10 mouse cellular contexts compared by ENCODE assay signal in genomic region chr5:137782776-137783522, GRCm38 (mm10). TPM values are rescaled to one million over a fixed set of nuclear protein-coding genes. Genes with fewer than 3 reads are reported as not detected.
DNase-seq lines count a peak whose midpoint lies in the region; ATAC-seq and TF ChIP-seq lines count a peak whose summit lies in the region.
"Had no signal": no experiment of that assay in that cellular context is flagged by ENCODE, and none has a peak within 500 bp of the region (broad histone marks: within the 10 kb centered on the region; RNA-seq: fewer than 3 reads in every experiment).

No protein-coding gene starts in this region.

- peak overlapping the region; percentile 7; the same call in 1 of the 2 replicates for H3K9ac ChIP-seq in neural tube, embryonic 11.5 days (ENCODE audit: low read length)
- peak overlapping the region; percentile 38 for H3K9ac ChIP-seq in limb, embryonic 14.5 days (ENCODE audit: low read depth, low read length, severe bottlenecking)
- peak overlapping the region; percentile 3; the same call in 1 of the 2 replicates for H3K9ac ChIP-seq in stomach, postnatal 0 days (ENCODE audit: low read length)

- no peak for DNase-seq in gastrocnemius, adult 2 months
- no peak for DNase-seq in gastrocnemius, postnatal 4 days (ENCODE audit: low spot score in 2 of 2)
- DNase-seq in neural tube, embryonic 11.5 days (ENCODE audit: low spot score), result no peak
- no peak for DNase-seq in neural tube, embryonic 10.5 days (ENCODE audit: extremely low spot score, low spot score)
- no peak for DNase-seq in limb, embryonic 14.5 days (ENCODE audit: low spot score)
- DNase-seq in stomach, postnatal 0 days (ENCODE audit: low spot score), result no peak
- DNase-seq in right cerebral cortex, postnatal 4 days, result no peak
- no peak for DNase-seq in left cerebral cortex, adult 8-10 months (ENCODE audit: low spot score in 2 of 2)

- TF ChIP-seq POLR2A in limb, embryonic 14.5 days (IDR thresholded peaks at IDR 0.05; ENCODE audit: borderline replicate concordance, extremely low read depth, insufficient read depth, insufficient read length), result no peak

- no peak overlapping the region for H3K27ac ChIP-seq in gastrocnemius, adult 2 months
- no peak overlapping the region for H3K27ac ChIP-seq in neural tube, embryonic 11.5 days (ENCODE audit: low read depth, low read length)
- H3K27ac ChIP-seq in limb, embryonic 14.5 days (replicated peaks; ENCODE audit: low read depth, low read length), result no peak overlapping the region
- H3K27ac ChIP-seq in stomach, postnatal 0 days (replicated peaks), result no peak overlapping the region

- TF ChIP-seq EP300 in stomach, postnatal 0 days (optimal IDR thresholded peaks at IDR 0.05), result no peak

- H3K4me3 ChIP-seq in gastrocnemius, adult 2 months, result peak overlapping the region; percentile 89
- H3K4me3 ChIP-seq in neural tube, embryonic 11.5 days (ENCODE audit: low read depth, low read length), result 0 out of 2 replicates have a peak overlapping the region, but pooled peaks have one; percentile 90
- 0 out of 2 replicates have a peak overlapping the region, but pooled peaks have one; percentile 2 for H3K4me3 ChIP-seq in limb, embryonic 14.5 days (replicated peaks; ENCODE audit: low read length)
- no peak overlapping the region for H3K4me3 ChIP-seq in stomach, postnatal 0 days (ENCODE audit: low read depth, low read length)

- 86% methylated on average over 13 of the region's 13 CpGs for WGBS in neural tube, embryonic 11.5 days
- WGBS in limb, embryonic 14.5 days, result 81% methylated on average over 13 of the region's 13 CpGs
- 76% methylated on average over 13 of the region's 13 CpGs for WGBS in stomach, postnatal 0 days

- peaks cover 32% of the 10 kb centered on the region for H3K4me1 ChIP-seq in neural tube, embryonic 11.5 days (ENCODE audit: control insufficient read depth, insufficient read depth, low read length)
- peaks cover 39% of the 10 kb centered on the region for H3K4me1 ChIP-seq in limb, embryonic 14.5 days (ENCODE audit: control insufficient read depth, insufficient read depth, low read length)
- H3K4me1 ChIP-seq in stomach, postnatal 0 days (replicated peaks; ENCODE audit: control insufficient read depth, insufficient read depth), result peaks cover 10% of the 10 kb centered on the region; the same call in 1 of the 2 replicates

- no peaks in the 10 kb centered on the region for H3K9me3 ChIP-seq in neural tube, embryonic 11.5 days (ENCODE audit: control insufficient read depth, low read length)
- no peaks in the 10 kb centered on the region for H3K9me3 ChIP-seq in limb, embryonic 14.5 days (ENCODE audit: control insufficient read depth, low read length)
- H3K9me3 ChIP-seq in stomach, postnatal 0 days (ENCODE audit: control insufficient read depth, low read length), result no peaks in the 10 kb centered on the region

- no peak for ATAC-seq in neural tube, embryonic 11.5 days (ENCODE audit: insufficient read depth, low FRiP score, low TSS enrichment)
- no peak for ATAC-seq in limb, embryonic 14.5 days (ENCODE audit: low FRiP score, low read depth)
- ATAC-seq in stomach, postnatal 0 days (ENCODE audit: low FRiP score, low TSS enrichment), result no peak
- ATAC-seq: CD4-positive, CD25-positive, alpha-beta regulatory T cell, adult 4 months had no signal

- no peaks in the 10 kb centered on the region; the same call in 1 of the 2 replicates for H3K27me3 ChIP-seq in neural tube, embryonic 11.5 days (ENCODE audit: control insufficient read depth, insufficient read depth, low read length)
- H3K27me3 ChIP-seq in limb, embryonic 14.5 days (ENCODE audit: control insufficient read depth, insufficient read depth, low read length), result no peaks in the 10 kb centered on the region
- no peaks in the 10 kb centered on the region for H3K27me3 ChIP-seq in stomach, postnatal 0 days (ENCODE audit: control insufficient read depth, insufficient read depth, low read length)

- H3K36me3 ChIP-seq in neural tube, embryonic 11.5 days (ENCODE audit: control insufficient read depth, insufficient read depth, low read length), result peaks cover 11% of the 10 kb centered on the region
- H3K36me3 ChIP-seq in limb, embryonic 14.5 days (ENCODE audit: control insufficient read depth, insufficient read depth, low read length), result peaks cover 53% of the 10 kb centered on the region
- H3K36me3 ChIP-seq in stomach, postnatal 0 days (ENCODE audit: control insufficient read depth, insufficient read depth, low read length), result peaks cover 15% of the 10 kb centered on the region

- intact Hi-C loops in gastrocnemius, adult 2 months (cut with DNase I), result loop anchor here (10.0 kb wide), 2 partner anchors 392 to 438 kb away; partner anchors contain the start of genes Ap4m1 and Mcm7

- H3K4me2 ChIP-seq in neural tube, embryonic 11.5 days (ENCODE audit: low read depth), result peak overlapping the region; percentile 89
- peak overlapping the region; percentile 83 for H3K4me2 ChIP-seq in limb, embryonic 14.5 days (replicated peaks; ENCODE audit: low read depth, low read length, severe bottlenecking)
- H3K4me2 ChIP-seq in stomach, postnatal 0 days (replicated peaks; ENCODE audit: low read depth), result peak overlapping the region; percentile 87; the same call in 1 of the 2 replicates

- TF ChIP-seq CTCF in gastrocnemius, adult 2 months (IDR thresholded peaks at IDR 0.05), result no peak
- no peak for TF ChIP-seq CTCF in stomach, postnatal 0 days (IDR thresholded peaks at IDR 0.05; ENCODE audit: low read depth)

RNA-seq across cellular contexts. Expression of gene Ppp1r35, which starts 4.3 kb away (rescaled TPM):
- 1 to 10 TPM; 5.4 to 6.9 TPM for total RNA-seq in gastrocnemius, adult 2 months (2021)
- total RNA-seq in gastrocnemius, postnatal 4 days (2021), result 10 to 100 TPM; 14.5 to 15.8 TPM
- polyA plus RNA-seq in neural tube, embryonic 11.5 days (2014; fragmentation: Nextera tagmentation; extraction: Ambion mirVana), result 71.1 and 71.2 TPM in 2 replicates
- polyA plus RNA-seq in limb, embryonic 14.5 days (2012; rRNA removed), result 45.2 and 46.8 TPM in 2 replicates
- 37.6 and 44.9 TPM in 2 replicates for polyA plus RNA-seq in limb, embryonic 14.5 days (2014; fragmentation: Nextera tagmentation; extraction: Ambion mirVana)
- 16.8 and 17.2 TPM in 2 replicates for polyA plus RNA-seq in stomach, postnatal 0 days (2015; fragmentation: Nextera tagmentation; extraction: Ambion mirVana)
- 10 to 100 TPM; 14.5 to 20.2 (median 15.9) TPM for total RNA-seq in left cerebral cortex, adult 8-10 months (2022)

RNA-seq across cellular contexts. Expression of gene Mepce, which starts 4.5 kb away (rescaled TPM):
- total RNA-seq in gastrocnemius, adult 2 months (2021), result 10 to 100 TPM; 22.4 to 26.2 TPM
- 10 to 100 TPM; 25.0 to 34.2 TPM for total RNA-seq in gastrocnemius, postnatal 4 days (2021)
- 10.0 and 10.7 TPM in 2 replicates for polyA plus RNA-seq in neural tube, embryonic 11.5 days (2014; fragmentation: Nextera tagmentation; extraction: Ambion mirVana)
- polyA plus RNA-seq in limb, embryonic 14.5 days (2012; rRNA removed), result 42.0 and 42.3 TPM in 2 replicates
- polyA plus RNA-seq in limb, embryonic 14.5 days (2014; fragmentation: Nextera tagmentation; extraction: Ambion mirVana), result 13.9 and 16.7 TPM in 2 replicates
- 5.8 and 6.8 TPM in 2 replicates for polyA plus RNA-seq in stomach, postnatal 0 days (2015; fragmentation: Nextera tagmentation; extraction: Ambion mirVana)
- total RNA-seq in left cerebral cortex, adult 8-10 months (2022), result 10 to 100 TPM; 42.8 to 57.8 (median 45.5) TPM

RNA-seq across cellular contexts. Expression of gene Zcwpw1, which starts 4.6 kb away (rescaled TPM):
- under 1 TPM; 0.20 to 0.39 TPM for total RNA-seq in gastrocnemius, adult 2 months (2021)
- 1 to 10 TPM; 4.3 to 5.6 TPM for total RNA-seq in gastrocnemius, postnatal 4 days (2021)
- polyA plus RNA-seq in neural tube, embryonic 11.5 days (2014; fragmentation: Nextera tagmentation; extraction: Ambion mirVana), result 11.4 and 11.5 TPM in 2 replicates
- 19.4 and 30.1 TPM in 2 replicates for polyA plus RNA-seq in limb, embryonic 14.5 days (2012; rRNA removed)
- polyA plus RNA-seq in limb, embryonic 14.5 days (2014; fragmentation: Nextera tagmentation; extraction: Ambion mirVana), result 17.3 and 18.5 TPM in 2 replicates
- 2.6 and 2.7 TPM in 2 replicates for polyA plus RNA-seq in stomach, postnatal 0 days (2015; fragmentation: Nextera tagmentation; extraction: Ambion mirVana)
- total RNA-seq in left cerebral cortex, adult 8-10 months (2022), result 1 to 10 TPM; 5.9 to 8.7 (median 7.8) TPM

RNA-seq across cellular contexts. Expression of gene Tsc22d4, which starts 37.4 kb away (rescaled TPM):
- total RNA-seq in gastrocnemius, adult 2 months (2021), result 10 to 100 TPM; 43.5 to 58.6 TPM
- 100 to 1,000 TPM; 162 to 187 TPM for total RNA-seq in gastrocnemius, postnatal 4 days (2021)
- polyA plus RNA-seq in neural tube, embryonic 11.5 days (2014; fragmentation: Nextera tagmentation; extraction: Ambion mirVana), result 73.9 and 75.6 TPM in 2 replicates
- 89.1 and 111 TPM in 2 replicates for polyA plus RNA-seq in limb, embryonic 14.5 days (2012; rRNA removed)
- 151 and 164 TPM in 2 replicates for polyA plus RNA-seq in limb, embryonic 14.5 days (2014; fragmentation: Nextera tagmentation; extraction: Ambion mirVana)
- 100 and 110 TPM in 2 replicates for polyA plus RNA-seq in stomach, postnatal 0 days (2015; fragmentation: Nextera tagmentation; extraction: Ambion mirVana)
- 100 to 1,000 TPM; 149 to 216 (median 162) TPM for total RNA-seq in left cerebral cortex, adult 8-10 months (2022)

RNA-seq across cellular contexts. Expression of gene Nyap1, which starts 41.5 kb away (rescaled TPM):
- under 1 TPM; 0.05 to 0.45 TPM for total RNA-seq in gastrocnemius, adult 2 months (2021)
- total RNA-seq in gastrocnemius, postnatal 4 days (2021), result 1 to 10 TPM in 1 of 2 experiments, under 1 TPM in 1; 0.73 to 1.2 TPM
- polyA plus RNA-seq in neural tube, embryonic 11.5 days (2014; fragmentation: Nextera tagmentation; extraction: Ambion mirVana), result 3.8 and 4.4 TPM in 2 replicates
- polyA plus RNA-seq in limb, embryonic 14.5 days (2012; rRNA removed), result 19.7 and 25.0 TPM in 2 replicates
- polyA plus RNA-seq in limb, embryonic 14.5 days (2014; fragmentation: Nextera tagmentation; extraction: Ambion mirVana), result 1.2 and 1.4 TPM in 2 replicates
- polyA plus RNA-seq in stomach, postnatal 0 days (2015; fragmentation: Nextera tagmentation; extraction: Ambion mirVana), result 1.0 TPM in 2 replicates
- 10 to 100 TPM; 76.3 to 78.9 (median 77.7) TPM for total RNA-seq in left cerebral cortex, adult 8-10 months (2022)
- total RNA-seq: granulocyte monocyte progenitor cell, adult 5-6 weeks had no signal
